Comparison of ENCODE assay signal across 9 mouse cellular contexts in the genomic region with DNA sequence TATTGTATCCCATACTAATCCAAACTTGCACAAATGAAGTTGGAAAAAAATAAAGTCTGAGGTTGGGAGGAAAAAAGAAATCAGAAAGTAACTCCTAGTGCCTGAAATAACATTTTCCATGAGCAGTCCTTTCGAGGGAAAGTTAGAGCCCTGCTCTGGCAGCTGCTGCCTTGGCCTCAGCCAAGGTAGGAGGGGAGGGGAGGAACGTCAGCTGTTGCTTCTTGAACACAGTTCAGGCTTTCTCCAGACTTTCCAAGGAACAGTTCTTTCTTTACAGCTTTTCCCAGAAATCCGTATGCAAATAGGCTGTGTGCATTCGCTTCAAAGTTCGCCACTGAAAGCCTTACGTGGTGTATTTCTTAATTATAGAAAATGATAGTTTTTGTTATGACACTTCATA. TPM values are rescaled to one million over a fixed set of nuclear protein-coding genes. Genes with fewer than 3 reads are reported as not detected.
A peak's percentile ranks its signal among the peaks of the same experiment; 100 is the strongest.
DNase-seq lines count a peak whose midpoint lies in the region; ATAC-seq lines count a peak whose summit lies in the region.
"Had no signal": no experiment of that assay in that cellular context is flagged by ENCODE, and none has a peak within 500 bp of the region (broad histone marks: within the 10 kb centered on the region; RNA-seq: fewer than 3 reads in every experiment).

No protein-coding gene starts in this region.

- H3K4me1 ChIP-seq in hindbrain, embryonic 14.5 days (replicated peaks; ENCODE audit: control insufficient read depth, insufficient read depth, low read length), result no peaks in the 10 kb centered on the region
- peaks cover 7% of the 10 kb centered on the region for H3K4me1 ChIP-seq in hindbrain, embryonic 10.5 days (replicated peaks)
- peaks cover 7% of the 10 kb centered on the region for H3K4me1 ChIP-seq in liver, embryonic 12.5 days

- H3K9ac ChIP-seq in hindbrain, embryonic 14.5 days, result no peak overlapping the region
- no peak overlapping the region for H3K9ac ChIP-seq in liver, embryonic 12.5 days

- H3K4me3 ChIP-seq in hindbrain, embryonic 14.5 days (replicated peaks; ENCODE audit: low read length), result no peak overlapping the region
- H3K4me3 ChIP-seq in hindbrain, embryonic 10.5 days, result no peak overlapping the region
- no peak overlapping the region for H3K4me3 ChIP-seq in liver, embryonic 12.5 days

- H3K27ac ChIP-seq in hindbrain, embryonic 14.5 days, result no peak overlapping the region
- H3K27ac ChIP-seq in hindbrain, embryonic 10.5 days, result no peak overlapping the region
- H3K27ac ChIP-seq in liver, embryonic 12.5 days, result no peak overlapping the region

- WGBS in hindbrain, embryonic 14.5 days, result 74% methylated on average over 6 of the region's 6 CpGs
- WGBS in hindbrain, embryonic 10.5 days, result 70% methylated on average over 6 of the region's 6 CpGs
- 59% methylated on average over 6 of the region's 6 CpGs for WGBS in liver, embryonic 12.5 days (ENCODE audit: insufficient replicate concordance)

- no peaks in the 10 kb centered on the region for H3K36me3 ChIP-seq in hindbrain, embryonic 14.5 days (replicated peaks; ENCODE audit: control insufficient read depth, insufficient read depth)
- no peaks in the 10 kb centered on the region for H3K36me3 ChIP-seq in hindbrain, embryonic 10.5 days
- H3K36me3 ChIP-seq in liver, embryonic 12.5 days, result no peaks in the 10 kb centered on the region

- intact Hi-C loops in heart, postnatal 14 days (cut with DNase I), result no loop called here

- H3K27me3 ChIP-seq in hindbrain, embryonic 14.5 days (ENCODE audit: control insufficient read depth, insufficient read depth, low read length), result no peaks in the 10 kb centered on the region
- H3K27me3 ChIP-seq in hindbrain, embryonic 10.5 days (ENCODE audit: insufficient read depth, poor library complexity, severe bottlenecking), result peaks cover 8% of the 10 kb centered on the region; the same call in 1 of the 2 replicates
- H3K27me3 ChIP-seq in liver, embryonic 12.5 days (replicated peaks), result peaks cover 7% of the 10 kb centered on the region; the same call in 1 of the 2 replicates

- peak; percentile 23 for DNase-seq in hindbrain, embryonic 14.5 days (ENCODE audit: low spot score)
- no peak for DNase-seq in hindbrain, embryonic 10.5 days (ENCODE audit: low spot score)
- peak; percentile 31 for DNase-seq in adrenal gland, postnatal 25 days
- peak; percentile 75 to 84 for DNase-seq in heart, postnatal 14 days
- DNase-seq in lung, postnatal 10 days, result peak; percentile 78
- DNase-seq in left cerebral cortex, adult 8-10 months (ENCODE audit: low spot score in 2 of 2), result no peak
- no peak for DNase-seq in thymus, postnatal 25 days
- DNase-seq: right cerebral cortex, postnatal 25 days had no signal

- no peak overlapping the region for H3K4me2 ChIP-seq in hindbrain, embryonic 14.5 days (replicated peaks)
- H3K4me2 ChIP-seq in liver, embryonic 12.5 days, result no peak overlapping the region

- H3K9me3 ChIP-seq in hindbrain, embryonic 14.5 days (ENCODE audit: control insufficient read depth, low read length), result peaks cover 50% of the 10 kb centered on the region
- H3K9me3 ChIP-seq in hindbrain, embryonic 10.5 days, result peaks cover 58% of the 10 kb centered on the region
- peaks cover 10% of the 10 kb centered on the region for H3K9me3 ChIP-seq in liver, embryonic 12.5 days (replicated peaks)

- no peak for ATAC-seq in hindbrain, embryonic 14.5 days (ENCODE audit: low FRiP score)
- ATAC-seq in liver, embryonic 12.5 days, result no peak

RNA-seq across cellular contexts. Expression of a gene that starts 46.9 kb away (rescaled TPM):
- polyA plus RNA-seq in hindbrain, embryonic 14.5 days (2014; fragmentation: Nextera tagmentation; extraction: Ambion mirVana), result not detected in 2 replicates
- not detected in 2 replicates for polyA plus RNA-seq in hindbrain, embryonic 10.5 days (2016; fragmentation: Nextera tagmentation; extraction: Ambion mirVana)
- total RNA-seq in adrenal gland, postnatal 25 days (2021), result 2.0 TPM in 1 of 2 replicates, not detected in the other
- total RNA-seq in heart, postnatal 14 days (2021), result not detected
- not detected for total RNA-seq in left cerebral cortex, adult 8-10 months (2022)
- not detected in 2 replicates for polyA plus RNA-seq in liver, embryonic 12.5 days (2016; fragmentation: Nextera tagmentation; extraction: Ambion mirVana)

Comparison
In these comparisons a context has a peak if more than half of its experiments do, and no peak if none do; other contexts are left out.
1. DNase-seq: peak in hindbrain, embryonic 14.5 days (single experiment), adrenal gland, postnatal 25 days (single experiment), heart, postnatal 14 days (2 of 2) and lung, postnatal 10 days (single experiment); none in hindbrain, embryonic 10.5 days (single experiment), left cerebral cortex, adult 8-10 months (0 of 2) and thymus, postnatal 25 days (single experiment).